Mouse (Mus musculus) stomach, postnatal 0 days (tissue): Measurements from ENCODE around the gene Ppp2r5d. TPM values are rescaled to one million over a fixed set of nuclear protein-coding genes. Genes with fewer than 3 reads are reported as not detected.
A peak's percentile ranks its signal among the peaks of the same experiment; 100 is the strongest.

Experiments
- ATAC-seq: fragments of 200-750 bp; cut with Nextera tagmentation; 2 replicates; pipeline ENCODE4 v1.8.0; 2017; ENCODE audit not compliant: low FRiP score, low TSS enrichment
- DNase-seq: peaks from one replicate; pipeline ENCODE4 v3.0.0-alpha.2; 2016; ENCODE audit warnings: low spot score
- H3K27ac ChIP-seq: fragments of 300-500 bp; sonication (generic); replicated peaks from 2 replicates; pipeline ENCODE4 v1.5.1; 2014; ENCODE audit warnings: mild to moderate bottlenecking, control low read depth
- H3K27me3 ChIP-seq: fragments of 300-500 bp; sonication (generic); 2 replicates; pipeline ENCODE4 v1.6.1; 2014; ENCODE audit warnings: low read length; ENCODE audit not compliant: control insufficient read depth, insufficient read depth
- H3K36me3 ChIP-seq: fragments of 300-500 bp; sonication (generic); 2 replicates; pipeline ENCODE4 v1.6.1; 2014; ENCODE audit warnings: low read length, mixed read lengths; ENCODE audit not compliant: control insufficient read depth, insufficient read depth
- H3K4me1 ChIP-seq: fragments of 300-500 bp; sonication (generic); replicated peaks from 2 replicates; pipeline ENCODE4 v1.6.1; 2014; ENCODE audit warnings: antibody characterized with exemption; ENCODE audit not compliant: control insufficient read depth, insufficient read depth
- H3K4me2 ChIP-seq: fragments of 300-500 bp; sonication (generic); replicated peaks from 2 replicates; pipeline ENCODE4 v1.6.1; 2014; ENCODE audit warnings: low read depth, mild to moderate bottlenecking, control low read depth, moderate library complexity
- H3K4me3 ChIP-seq: fragments of 300-500 bp; sonication (generic); 2 replicates; pipeline ENCODE4 v1.5.1; 2014; ENCODE audit warnings: low read depth, low read length, control low read depth
- H3K9ac ChIP-seq: fragments of 300-500 bp; sonication (generic); 2 replicates; pipeline ENCODE4 v1.6.1; 2014; ENCODE audit warnings: mild to moderate bottlenecking, low read length, control low read depth, mixed read lengths
- H3K9me3 ChIP-seq: fragments of 300-500 bp; sonication (generic); 2 replicates; pipeline ENCODE4 v1.6.1; 2016; ENCODE audit warnings: low read length; ENCODE audit not compliant: control insufficient read depth
- CTCF ChIP-seq: IDR thresholded peaks from 2 replicates; pipeline ENCODE4 v1.5.1; 2016; ENCODE audit warnings: antibody characterized with exemption, low read depth, mild to moderate bottlenecking, moderate library complexity
- EP300 ChIP-seq: optimal IDR thresholded peaks from 2 replicates; pipeline ENCODE3; 2016; ENCODE audit warnings: antibody characterized with exemption
- WGBS: fragments of 180-500 bp; shearing (Covaris S2); extraction: QIAGEN DNeasy Blood & Tissue Kit; methylation state at CpG from one replicate; pipeline ENCODE4 v1.1.7; 2014; 5-methylcytosine and 5-hydroxymethylcytosine counted together
- polyA plus RNA-seq: library from polyadenylated mRNA; unstranded; fragments of >200 nt; fragmentation: Nextera tagmentation; extraction: Ambion mirVana; gene quantifications from 2 replicates; pipeline ENCODE4 v1.2.1, GENCODE M21; 2015

Gene Ppp2r5d
- polyA plus RNA-seq, 1 experiment from 2014 or later, result 27.2 TPM

DNA sequence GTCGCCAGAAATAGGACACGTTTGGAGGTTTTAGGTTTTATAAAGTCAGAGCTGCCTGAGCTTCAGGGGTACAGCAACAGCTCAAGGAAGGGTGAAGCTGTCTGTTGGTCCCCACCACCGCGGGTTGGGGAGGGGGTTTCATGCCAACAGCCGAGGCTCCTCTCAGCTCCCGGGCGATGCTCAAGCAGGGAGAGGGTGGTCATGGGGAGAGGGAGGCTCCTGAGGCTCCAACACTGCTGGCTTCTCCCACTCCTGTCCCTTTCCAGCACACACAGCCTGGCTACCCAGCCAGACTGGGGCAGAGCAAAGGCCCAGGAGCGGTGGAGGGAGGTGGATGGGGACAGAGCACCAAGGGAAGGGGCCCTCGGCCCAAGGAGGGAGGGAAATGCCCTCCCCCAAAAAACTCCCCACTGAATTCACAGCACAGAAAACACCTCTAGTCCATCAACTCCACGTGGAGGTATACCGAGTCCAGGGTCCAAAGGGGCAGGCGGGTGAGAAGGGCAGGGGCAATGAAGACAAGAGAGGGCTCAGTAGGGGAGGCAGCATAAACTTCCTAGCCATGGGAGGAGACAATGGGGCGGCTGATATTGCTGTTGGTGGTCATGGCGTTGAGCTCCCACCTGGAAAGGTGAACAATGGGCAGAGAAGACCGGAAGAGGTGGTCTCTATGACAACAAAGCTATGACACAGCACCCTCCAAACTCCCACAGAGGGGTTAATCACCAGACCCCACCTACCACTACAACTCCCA lies 30.2 kb downstream of the Ppp2r5d start:
- Histone ChIP-seq H3K4me1 (peaks cover 8% of the 10 kb centered on the region), H3K36me3 (peaks cover 12% of the 10 kb centered on the region), H3K4me2 (peak overlapping the region; percentile 71), H3K27ac (peak overlapping the region; percentile 90), H3K27me3 (no peaks in the 10 kb centered on the region), H3K9me3 (no peaks in the 10 kb centered on the region), H3K4me3 (peak overlapping the region; percentile 72), H3K9ac (peak overlapping the region; percentile 76)
- no peak for DNase-seq
- 18% methylated on average over 15 of the region's 15 CpGs for WGBS
- ATAC-seq, result peak; percentile 11; the same call in 1 of the 2 replicates
- no peak for TF ChIP-seq CTCF
- no peak for TF ChIP-seq EP300

DNA sequence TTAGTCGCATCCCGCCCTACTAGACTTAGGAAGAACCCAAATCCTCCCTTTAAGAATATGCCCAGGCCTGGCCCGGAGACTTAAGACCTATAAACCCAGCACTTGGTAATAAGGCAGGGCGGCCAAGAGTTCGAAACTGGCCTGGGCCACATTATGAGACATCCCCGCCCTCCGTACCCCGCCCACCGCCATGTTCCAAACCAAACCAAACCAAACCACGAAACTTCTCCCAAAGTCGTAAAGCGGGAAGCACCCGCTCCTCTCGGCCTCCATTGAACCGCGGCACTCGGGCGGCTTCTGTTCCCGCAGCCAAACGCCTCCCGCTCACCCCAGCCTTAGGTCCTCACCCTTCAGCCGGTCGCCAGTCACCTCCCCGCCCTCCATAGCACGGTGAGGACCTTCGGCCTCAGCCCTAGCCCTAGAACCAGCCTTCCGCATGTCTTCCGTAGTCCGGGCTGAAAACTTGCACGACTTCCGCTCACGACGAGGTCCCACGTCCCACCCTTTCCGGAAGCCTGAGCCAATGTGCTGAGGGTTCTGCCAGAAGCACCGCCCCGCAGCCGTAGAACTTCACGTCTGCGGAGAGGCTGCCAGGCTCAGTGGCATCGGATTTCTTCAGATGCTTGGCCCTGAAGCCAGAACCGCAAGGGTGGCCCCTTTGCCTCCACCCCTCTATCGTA lies 30.9 kb downstream of the Ppp2r5d start, which contains the start of gene Rrp36:
Rrp36 (minus strand) TSS at position 503 of the 680 bp plus-strand sequence.
- Histone ChIP-seq H3K4me2 (peak within 1 kb of the TSS; percentile 71), H3K4me3 (peak within 1 kb of the TSS; percentile 72), H3K9ac (peak within 1 kb of the TSS; percentile 76), H3K4me1 (peaks cover 2% of the 10 kb centered on the region), H3K27ac (peak within 1 kb of the TSS; percentile 90), H3K27me3 (no peaks in the 10 kb centered on the region), H3K9me3 (no peaks in the 10 kb centered on the region), H3K36me3 (peaks cover 14% of the 10 kb centered on the region)
- peak; percentile 91 for ATAC-seq
- TF ChIP-seq EP300 (no peak), CTCF (no peak)
- under 1% methylated on average over 43 of the region's 43 CpGs for WGBS
- DNase-seq, result peak; percentile 93

DNA sequence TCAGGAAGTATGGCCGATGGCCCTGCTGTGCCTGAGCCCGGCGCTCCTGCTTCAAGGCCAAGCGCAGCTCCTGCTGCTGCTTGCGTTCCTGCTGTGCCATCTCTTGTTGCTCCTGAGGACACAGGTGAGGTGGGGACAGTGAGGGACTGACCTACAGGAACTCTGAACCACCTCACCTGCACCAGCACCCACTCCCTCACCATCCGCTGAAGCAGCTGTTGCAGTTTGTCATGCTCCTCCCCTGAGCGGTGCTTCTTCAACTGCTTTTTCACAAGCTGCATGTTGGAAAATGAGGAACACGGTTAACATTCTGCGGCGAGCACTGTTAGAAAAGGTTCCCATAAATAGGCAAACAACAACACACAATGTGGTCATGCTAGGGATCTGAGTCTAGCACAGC lies 35.0 kb downstream of the Ppp2r5d start:
- Histone ChIP-seq H3K4me1 (no peaks in the 10 kb centered on the region; the same call in 1 of the 2 replicates), H3K4me2 (no peak overlapping the region), H3K27ac (no peak overlapping the region), H3K9me3 (no peaks in the 10 kb centered on the region), H3K27me3 (no peaks in the 10 kb centered on the region), H3K36me3 (peaks cover 6% of the 10 kb centered on the region), H3K9ac (no peak overlapping the region), H3K4me3 (no peak overlapping the region)
- no peak for TF ChIP-seq EP300
- TF ChIP-seq CTCF, result no peak
- ATAC-seq (no peak), DNase-seq (no peak)
- 95% methylated on average over 10 of the region's 10 CpGs for WGBS

DNA sequence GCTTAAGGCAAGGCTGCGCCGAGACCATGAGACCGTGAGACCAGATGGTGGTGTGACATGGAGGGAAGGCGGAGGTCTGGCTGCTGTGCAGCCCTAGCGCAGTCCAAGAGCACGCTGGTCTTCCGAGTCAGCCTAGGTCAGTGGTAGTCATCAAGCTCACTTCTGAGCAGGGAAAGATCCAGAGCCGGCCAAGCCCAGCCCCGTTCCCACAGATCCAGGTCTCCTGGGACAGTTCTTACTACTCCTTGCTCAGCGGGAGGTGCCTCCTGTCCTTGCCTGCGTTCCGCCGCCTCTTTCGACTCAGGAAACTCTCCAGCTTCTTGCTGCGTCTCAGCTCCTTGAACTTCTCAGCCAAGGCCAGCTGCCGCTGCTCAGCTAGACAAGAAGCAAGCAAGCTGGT lies 37.2 kb downstream of the Ppp2r5d start:
- WGBS, result 85% methylated on average over 16 of the region's 16 CpGs
- H3K4me1 ChIP-seq, result no peaks in the 10 kb centered on the region
- DNase-seq (no peak), ATAC-seq (no peak)
- H3K9me3 ChIP-seq, result no peaks in the 10 kb centered on the region
- no peak overlapping the region for H3K9ac ChIP-seq
- no peak overlapping the region for H3K4me2 ChIP-seq
- no peaks in the 10 kb centered on the region for H3K27me3 ChIP-seq
- H3K27ac ChIP-seq, result no peak overlapping the region
- H3K36me3 ChIP-seq, result peaks cover 19% of the 10 kb centered on the region
- TF ChIP-seq CTCF (no peak), EP300 (no peak)
- no peak overlapping the region for H3K4me3 ChIP-seq

DNA sequence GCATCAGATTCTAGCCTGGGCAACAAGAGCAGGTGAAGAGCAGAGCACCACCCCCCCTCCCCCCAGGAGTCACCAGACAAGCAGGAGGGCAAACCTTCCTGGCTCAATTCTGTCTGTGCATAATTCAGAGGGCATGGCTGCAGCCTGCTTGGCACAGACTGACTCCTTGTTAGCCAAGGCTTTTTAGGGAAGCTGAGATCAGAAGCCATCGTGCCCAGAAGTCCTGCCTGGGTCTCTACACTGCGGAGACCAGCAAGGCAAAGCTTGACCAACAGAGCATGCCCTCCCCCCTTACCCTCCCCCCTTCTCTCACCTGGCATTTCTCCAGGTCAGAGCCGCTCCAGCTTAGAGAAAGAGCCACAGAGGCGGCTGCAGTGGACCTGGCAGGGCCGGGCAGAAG lies 42.2 kb downstream of the Ppp2r5d start:
- 79% methylated on average over 5 of the region's 5 CpGs for WGBS
- no peak for ATAC-seq
- Histone ChIP-seq H3K27ac (no peak overlapping the region), H3K9ac (no peak overlapping the region), H3K4me1 (no peaks in the 10 kb centered on the region), H3K36me3 (peaks cover 43% of the 10 kb centered on the region), H3K27me3 (no peaks in the 10 kb centered on the region), H3K9me3 (no peaks in the 10 kb centered on the region), H3K4me3 (no peak overlapping the region), H3K4me2 (no peak overlapping the region)
- DNase-seq, result no peak
- TF ChIP-seq CTCF (no peak), EP300 (no peak)

DNA sequence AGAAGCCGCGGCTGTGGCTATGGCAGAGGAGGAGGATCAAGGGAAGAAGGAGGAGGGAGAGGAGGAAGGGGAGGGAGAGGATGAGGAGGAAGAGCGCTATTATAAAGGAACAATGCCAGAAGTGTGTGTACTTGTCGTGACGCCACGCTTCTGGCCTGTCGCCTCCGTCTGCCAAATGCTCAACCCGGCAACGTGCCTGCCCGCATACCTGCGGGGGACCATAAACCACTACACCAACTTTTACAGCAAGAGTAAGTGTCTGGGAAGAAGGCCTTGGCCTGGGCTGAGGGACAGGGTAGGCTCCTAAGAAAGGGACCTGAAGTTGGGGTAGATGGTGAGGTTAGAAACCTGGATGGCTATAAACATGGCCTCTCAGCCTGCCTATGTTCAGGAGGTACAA lies 42.9 kb downstream of the Ppp2r5d start:
- ATAC-seq, result no peak
- WGBS, result 89% methylated on average over 12 of the region's 12 CpGs
- H3K4me3 ChIP-seq, result no peak overlapping the region
- H3K4me2 ChIP-seq, result no peak overlapping the region
- H3K4me1 ChIP-seq, result no peaks in the 10 kb centered on the region
- no peak for DNase-seq
- TF ChIP-seq EP300 (no peak), CTCF (no peak)
- peaks cover 48% of the 10 kb centered on the region for H3K36me3 ChIP-seq
- H3K9ac ChIP-seq, result no peak overlapping the region
- H3K27me3 ChIP-seq, result no peaks in the 10 kb centered on the region
- no peaks in the 10 kb centered on the region for H3K9me3 ChIP-seq
- H3K27ac ChIP-seq, result no peak overlapping the region
